Mouse (Mus musculus) neural tube, embryonic 12.5 days (tissue): ENCODE measurements around the gene Kprp. TPM values are rescaled to one million over a fixed set of nuclear protein-coding genes. Genes with fewer than 3 reads are reported as not detected.
"Not testable (repeated sequence)": the region's sequence is repeated elsewhere in the genome, so short reads cannot be mapped to it uniquely, and the experiment has no call there.

ENCODE experiments used
- ATAC-seq: fragments of 200-750 bp; cut with Nextera tagmentation; 2 replicates; pipeline ENCODE4 v1.8.0; 2017; ENCODE audit warnings: low read depth, mild to moderate bottlenecking, moderate TSS enrichment, moderate library complexity; ENCODE audit not compliant: low FRiP score
- H3K27ac ChIP-seq: fragments of 300-500 bp; sonication (generic); 2 replicates; pipeline ENCODE4 v1.5.1; 2016
- H3K27me3 ChIP-seq: fragments of 300-500 bp; sonication (generic); replicated peaks from 2 replicates; pipeline ENCODE4 v1.6.1; 2016; ENCODE audit warnings: mild to moderate bottlenecking
- H3K36me3 ChIP-seq: fragments of 300-500 bp; sonication (generic); 2 replicates; pipeline ENCODE4 v1.6.1; 2016; ENCODE audit warnings: mild to moderate bottlenecking
- H3K4me1 ChIP-seq: fragments of 300-500 bp; sonication (generic); 2 replicates; pipeline ENCODE4 v1.6.1; 2016
- H3K4me2 ChIP-seq: fragments of 300-500 bp; sonication (generic); replicated peaks from 2 replicates; pipeline ENCODE4 v1.6.1; 2016; ENCODE audit warnings: mild to moderate bottlenecking
- H3K4me3 ChIP-seq: fragments of 300-500 bp; sonication (generic); 2 replicates; pipeline ENCODE4 v1.5.1; 2016
- H3K9ac ChIP-seq: fragments of 300-500 bp; sonication (generic); 2 replicates; pipeline ENCODE4 v1.6.1; 2016; ENCODE audit warnings: mild to moderate bottlenecking
- H3K9me3 ChIP-seq: fragments of 300-500 bp; sonication (generic); 2 replicates; pipeline ENCODE4 v1.6.1; 2016; ENCODE audit warnings: mild to moderate bottlenecking
- WGBS: fragments of 180-500 bp; shearing (Covaris S2); methylation state at CpG from one replicate; pipeline ENCODE4 v1.1.7; 2016; 5-methylcytosine and 5-hydroxymethylcytosine counted together
- polyA plus RNA-seq: library from polyadenylated mRNA; unstranded; fragments of >200 nt; fragmentation: Nextera tagmentation; extraction: Ambion mirVana; gene quantifications from 2 replicates; pipeline ENCODE4 v1.2.1, GENCODE M21; 2016

Gene Kprp
- polyA plus RNA-seq: not detected in 2 replicates

DNA sequence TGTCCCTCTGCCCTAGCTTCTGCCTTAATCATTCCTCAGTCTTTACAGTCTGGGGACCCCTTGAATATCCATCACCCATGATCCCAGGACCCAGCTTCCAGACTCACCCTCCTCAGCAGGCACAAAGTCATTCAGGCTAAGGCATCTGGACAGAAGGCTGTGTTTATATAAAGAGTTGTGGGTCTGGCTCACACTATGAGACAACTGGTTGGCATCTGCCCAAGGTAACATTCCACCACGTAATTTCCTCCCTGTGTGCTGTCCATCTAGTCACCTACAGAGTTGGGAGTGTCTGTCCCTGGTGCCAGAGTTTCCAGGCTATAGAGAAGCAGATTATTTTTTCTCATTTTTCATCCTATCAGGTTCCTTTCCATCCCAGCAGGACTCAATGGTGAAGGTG is at the start of gene Kprp:
Kprp (minus strand) TSS at position 140 of the 400 bp plus-strand sequence.
- 74% methylated on average over 1 of the region's 1 CpGs for WGBS
- H3K4me3 ChIP-seq: no peak within 1 kb of the TSS
- no peak within 1 kb of the TSS for H3K27ac ChIP-seq
- no peak within 1 kb of the TSS for H3K9ac ChIP-seq
- H3K4me2 ChIP-seq: no peak within 1 kb of the TSS
- no peak for ATAC-seq
- H3K36me3 ChIP-seq: no peaks in the 10 kb centered on the region
- H3K4me1 ChIP-seq: no peaks in the 10 kb centered on the region
- H3K9me3 ChIP-seq: no peaks in the 10 kb centered on the region; the same call in 1 of the 2 replicates
- H3K27me3 ChIP-seq: no peaks in the 10 kb centered on the region

DNA sequence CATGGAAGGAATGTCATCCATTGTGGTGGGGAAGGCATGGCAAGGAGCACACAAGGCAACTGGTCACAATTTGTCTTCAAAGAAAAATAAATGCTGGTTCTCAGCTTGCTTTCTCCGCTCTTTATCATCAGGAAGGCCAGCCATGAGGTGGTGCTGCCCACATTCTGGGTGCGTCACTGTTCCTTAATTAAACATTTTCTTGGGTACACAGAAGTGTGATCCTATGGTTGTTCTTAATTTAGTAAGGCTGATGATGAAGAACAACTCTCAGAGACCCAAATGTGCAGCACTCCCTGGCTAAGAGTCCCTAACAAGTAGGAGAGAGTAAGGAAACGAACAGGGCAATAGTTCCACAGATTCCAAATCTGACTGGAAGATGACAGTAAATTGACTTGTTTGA is 47.1 kb upstream of the Kprp start:
- no peaks in the 10 kb centered on the region for H3K4me1 ChIP-seq
- no peak overlapping the region for H3K4me2 ChIP-seq
- no peak overlapping the region for H3K4me3 ChIP-seq
- no peaks in the 10 kb centered on the region for H3K9me3 ChIP-seq
- no peak overlapping the region for H3K27ac ChIP-seq
- H3K9ac ChIP-seq: no peak overlapping the region
- no peak for ATAC-seq
- no peaks in the 10 kb centered on the region for H3K36me3 ChIP-seq
- 88% methylated on average over 3 of the region's 3 CpGs for WGBS
- no peaks in the 10 kb centered on the region for H3K27me3 ChIP-seq

DNA sequence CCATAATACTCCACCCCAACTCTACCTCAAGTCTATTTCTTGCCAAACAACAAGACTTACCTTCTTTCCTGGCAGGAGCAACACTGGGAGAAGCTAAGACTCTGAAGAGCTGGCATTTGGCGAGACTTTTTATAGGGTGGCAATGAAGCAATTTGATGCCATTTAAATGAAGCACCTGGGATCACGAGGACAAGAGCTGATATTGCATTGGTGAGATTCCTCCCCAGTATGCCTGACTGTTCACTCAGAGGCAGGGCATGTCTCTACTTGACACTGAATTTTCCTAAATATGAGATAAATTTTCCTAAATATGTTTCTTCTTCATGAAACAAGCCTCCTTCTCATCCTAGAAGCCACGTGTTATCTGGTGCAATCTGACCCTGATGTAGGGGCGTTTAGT is 43.1 kb upstream of the Kprp start, which contains the start of gene 2310050C09Rik:
2310050C09Rik (minus strand) TSS at position 101 of the 400 bp plus-strand sequence.
- Histone ChIP-seq H3K4me3 (no peak within 1 kb of the TSS), H3K36me3 (no peaks in the 10 kb centered on the region), H3K27me3 (no peaks in the 10 kb centered on the region), H3K9me3 (no peaks in the 10 kb centered on the region), H3K4me1 (no peaks in the 10 kb centered on the region), H3K4me2 (no peak within 1 kb of the TSS), H3K27ac (no peak within 1 kb of the TSS), H3K9ac (no peak within 1 kb of the TSS)
- WGBS: 75% methylated on average over 4 of the region's 4 CpGs
- ATAC-seq: no peak

GRCm38 (mm10) chr3:92851186-92851585 is 24.1 kb upstream of the Kprp start, which contains the start of gene Lce1l:
TSS of gene Lce1l (minus strand) at chr3:92851286.
- no peak for ATAC-seq
- Histone ChIP-seq H3K27me3 (no peaks in the 10 kb centered on the region), H3K9ac (no peak within 1 kb of the TSS), H3K36me3 (no peaks in the 10 kb centered on the region), H3K4me3 (no peak within 1 kb of the TSS), H3K4me2 (no peak within 1 kb of the TSS), H3K27ac (no peak within 1 kb of the TSS), H3K4me1 (no peaks in the 10 kb centered on the region), H3K9me3 (no peaks in the 10 kb centered on the region)
- WGBS: 90% methylated on average over 3 of the region's 3 CpGs

- Histone ChIP-seq H3K9me3 (no peaks in the 10 kb centered on the region; the same call in 1 of the 2 replicates), H3K36me3 (no peaks in the 10 kb centered on the region), H3K4me1 (no peaks in the 10 kb centered on the region), H3K27ac (no peak overlapping the region), H3K9ac (no peak overlapping the region), H3K4me3 (no peak overlapping the region), H3K4me2 (no peak overlapping the region), H3K27me3 (no peaks in the 10 kb centered on the region)
- ATAC-seq: no peak
- WGBS: 34% methylated on average over 1 of the region's 1 CpGs
Measured at GRCm38 (mm10) chr3:92825808-92826207, 1.2 kb downstream of the Kprp start.

DNA sequence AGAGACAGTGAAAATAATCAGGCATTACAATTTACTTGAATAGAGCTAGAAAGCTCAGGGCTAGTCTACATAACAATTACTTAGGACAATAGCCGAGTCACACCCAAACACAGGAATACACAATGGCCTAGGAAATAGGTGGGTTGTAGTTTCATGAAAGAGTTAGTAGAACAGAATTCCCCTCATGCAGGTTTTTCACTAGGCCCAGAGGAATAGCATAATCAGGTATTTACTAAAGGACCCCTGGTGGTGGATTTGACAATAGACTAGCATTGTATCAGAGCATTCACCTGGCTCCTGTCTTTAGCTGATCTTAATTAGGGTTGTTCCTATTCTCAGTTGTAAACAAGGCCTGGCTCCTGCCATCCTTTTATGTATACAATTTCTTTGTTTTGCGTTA is 11.0 kb downstream of the Kprp start:
- not testable (repeated sequence) for H3K4me1 ChIP-seq, H3K9ac ChIP-seq, H3K27ac ChIP-seq, H3K4me2 ChIP-seq, H3K27me3 ChIP-seq, H3K4me3 ChIP-seq, H3K36me3 ChIP-seq, H3K9me3 ChIP-seq, ATAC-seq
- 93% methylated on average over 2 of the region's 2 CpGs for WGBS

DNA sequence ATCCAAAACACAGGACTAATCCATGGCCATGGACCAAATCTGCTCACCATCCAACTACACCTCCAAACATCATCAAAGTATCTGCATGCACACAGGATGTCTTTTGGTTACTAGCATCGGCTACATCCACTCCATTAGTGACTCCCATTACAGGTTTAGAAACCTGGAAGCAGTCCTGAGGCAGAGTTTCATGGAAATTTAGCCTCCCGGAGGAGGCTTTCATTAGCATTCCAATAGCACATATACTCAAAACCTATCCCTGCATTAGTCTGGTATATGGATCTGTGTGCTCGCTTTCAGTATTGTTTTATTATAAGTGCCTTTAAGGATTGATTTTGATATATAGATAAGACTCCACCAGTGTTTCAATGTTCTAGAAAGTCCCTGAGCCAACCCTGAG is 11.5 kb downstream of the Kprp start:
- no peak overlapping the region for H3K4me3 ChIP-seq
- no peak overlapping the region for H3K9ac ChIP-seq
- no peaks in the 10 kb centered on the region for H3K27me3 ChIP-seq
- no peak overlapping the region for H3K4me2 ChIP-seq
- no peaks in the 10 kb centered on the region for H3K9me3 ChIP-seq
- ATAC-seq: no peak
- H3K4me1 ChIP-seq: no peaks in the 10 kb centered on the region
- no peaks in the 10 kb centered on the region for H3K36me3 ChIP-seq
- H3K27ac ChIP-seq: no peak overlapping the region
- WGBS: 84% methylated on average over 3 of the region's 3 CpGs

- ATAC-seq: no peak
- no peaks in the 10 kb centered on the region for H3K36me3 ChIP-seq
- no peak within 1 kb of the TSS for H3K4me3 ChIP-seq
- no peaks in the 10 kb centered on the region for H3K27me3 ChIP-seq
- no peak within 1 kb of the TSS for H3K27ac ChIP-seq
- no peaks in the 10 kb centered on the region for H3K9me3 ChIP-seq
- H3K4me1 ChIP-seq: no peaks in the 10 kb centered on the region
- H3K9ac ChIP-seq: no peak within 1 kb of the TSS
- H3K4me2 ChIP-seq: no peak within 1 kb of the TSS
Measured at GRCm38 (mm10) chr3:92807791-92808190, 19.3 kb downstream of the Kprp start, which contains the start of gene Lce1k. TSS of gene Lce1k (minus strand) at chr3:92807891.

GRCm38 (mm10) chr3:92790414-92790813 is 36.6 kb downstream of the Kprp start, which contains the start of gene Lce1j:
TSS of gene Lce1j (minus strand) at chr3:92790514.
- H3K27me3 ChIP-seq: no peaks in the 10 kb centered on the region
- no peak within 1 kb of the TSS for H3K9ac ChIP-seq
- H3K4me2 ChIP-seq: no peak within 1 kb of the TSS
- H3K9me3 ChIP-seq: no peaks in the 10 kb centered on the region
- no peaks in the 10 kb centered on the region for H3K36me3 ChIP-seq
- H3K27ac ChIP-seq: no peak within 1 kb of the TSS
- WGBS: 89% methylated on average over 1 of the region's 1 CpGs
- H3K4me3 ChIP-seq: no peak within 1 kb of the TSS
- ATAC-seq: no peak
- no peaks in the 10 kb centered on the region for H3K4me1 ChIP-seq

- no peak for ATAC-seq
- Histone ChIP-seq H3K36me3 (no peaks in the 10 kb centered on the region), H3K4me3 (no peak within 1 kb of the TSS), H3K27ac (no peak within 1 kb of the TSS), H3K27me3 (no peaks in the 10 kb centered on the region), H3K4me2 (no peak within 1 kb of the TSS), H3K4me1 (no peaks in the 10 kb centered on the region), H3K9ac (no peak within 1 kb of the TSS), H3K9me3 (no peaks in the 10 kb centered on the region)
- WGBS: 89% methylated on average over 1 of the region's 1 CpGs
Measured at GRCm38 (mm10) chr3:92778799-92779198, 48.2 kb downstream of the Kprp start, which contains the start of gene Lce1i. TSS of gene Lce1i (minus strand) at chr3:92778899.

Other genes starting within 250 kb of the Kprp start
- not detected in 2 replicates for gene Smcp, start 238.2 kb downstream of the Kprp start, polyA plus RNA-seq
- not detected in 2 replicates for gene 2210017I01Rik, start 219.8 kb downstream of the Kprp start, polyA plus RNA-seq
- gene Lce6a, start 205.6 kb downstream of the Kprp start, polyA plus RNA-seq: not detected in 2 replicates
- gene Lce1a1, start 178.9 kb downstream of the Kprp start, polyA plus RNA-seq: not detected in 2 replicates
- not detected in 2 replicates for gene Lce1b, start 170.3 kb downstream of the Kprp start, polyA plus RNA-seq
- not detected in 2 replicates for gene Lce1a2, start 156.9 kb downstream of the Kprp start, polyA plus RNA-seq
- gene Lce1c, start 148.0 kb downstream of the Kprp start, polyA plus RNA-seq: not detected in 2 replicates
- not detected in 2 replicates for gene Lce1d, start 140.0 kb downstream of the Kprp start, polyA plus RNA-seq
- not detected in 2 replicates for gene Lce1e, start 118.2 kb downstream of the Kprp start, polyA plus RNA-seq
- gene Lce1f, start 106.9 kb downstream of the Kprp start, polyA plus RNA-seq: not detected in 2 replicates
- gene Gm38119, start 88.2 kb downstream of the Kprp start, polyA plus RNA-seq: not detected in 2 replicates
- not detected in 2 replicates for gene Lce1g, start 74.9 kb downstream of the Kprp start, polyA plus RNA-seq
- gene Lce1h, start 62.2 kb downstream of the Kprp start, polyA plus RNA-seq: not detected in 2 replicates
- gene Lce1i, start 48.3 kb downstream of the Kprp start, polyA plus RNA-seq: not detected in 2 replicates
- not detected in 2 replicates for gene Lce1j, start 36.7 kb downstream of the Kprp start, polyA plus RNA-seq
- not detected in 2 replicates for gene Lce1k, start 19.4 kb downstream of the Kprp start, polyA plus RNA-seq
- not detected in 2 replicates for gene Lce1l, start 24.0 kb upstream of the Kprp start, polyA plus RNA-seq
- gene 2310050C09Rik, start 43.0 kb upstream of the Kprp start, polyA plus RNA-seq: not detected in 2 replicates
- not detected in 2 replicates for gene Lce3a, start 99.0 kb upstream of the Kprp start, polyA plus RNA-seq
- gene Lce3b, start 105.7 kb upstream of the Kprp start, polyA plus RNA-seq: not detected in 2 replicates
- not detected in 2 replicates for gene Lce3c, start 117.2 kb upstream of the Kprp start, polyA plus RNA-seq
- not detected in 2 replicates for gene Lce3d, start 130.1 kb upstream of the Kprp start, polyA plus RNA-seq
- gene Lce3e, start 139.8 kb upstream of the Kprp start, polyA plus RNA-seq: not detected in 2 replicates
- gene Lce3f, start 165.0 kb upstream of the Kprp start, polyA plus RNA-seq: not detected in 2 replicates
- gene Crct1, start 188.4 kb upstream of the Kprp start, polyA plus RNA-seq: 0.32 TPM in 1 of 2 replicates, not detected in the other
- not detected in 2 replicates for gene Lce1m, start 191.8 kb upstream of the Kprp start, polyA plus RNA-seq
- not detected in 2 replicates for gene Gm4858, start 241.6 kb upstream of the Kprp start, polyA plus RNA-seq